Mouse (Mus musculus) heart, embryonic 14.5 days (tissue): ENCODE results near the gene St8sia6. TPM values are rescaled to one million over a fixed set of nuclear protein-coding genes. Genes with fewer than 3 reads are reported as not detected.

Source experiments
- ATAC-seq: fragments of 200-750 bp; cut with Nextera tagmentation; 2 replicates; pipeline ENCODE4 v1.8.0; 2017; ENCODE audit warnings: low read depth, moderate TSS enrichment; ENCODE audit not compliant: insufficient number of reproducible peaks, insufficient read depth, low FRiP score
- H3K27ac ChIP-seq, 2 experiments: fragments of 200-500 bp in 1 of 2; fragments of 300-500 bp in 1 of 2; sonication (generic) in 1 of 2; replicated peaks in 1 of 2; 2 replicates each; pipeline ENCODE4 v1.5.1; 2012 to 2014; ENCODE audit warnings: low read depth in 2 of 2, low read length in 2 of 2, control low read depth in 1 of 2, mild to moderate bottlenecking in 1 of 2, mixed read lengths in 1 of 2; ENCODE audit not compliant: control insufficient read depth in 1 of 2, insufficient read depth in 1 of 2
- H3K27me3 ChIP-seq: fragments of 300-500 bp; sonication (generic); 2 replicates; pipeline ENCODE4 v1.6.1; 2014; ENCODE audit warnings: mild to moderate bottlenecking, low read length, control low read depth; ENCODE audit not compliant: control insufficient read depth, insufficient read depth
- H3K36me3 ChIP-seq: fragments of 300-500 bp; sonication (generic); 2 replicates; pipeline ENCODE4 v1.6.1; 2014; ENCODE audit warnings: mild to moderate bottlenecking, control low read depth, low read length, mixed read lengths; ENCODE audit not compliant: control insufficient read depth, insufficient read depth
- H3K4me1 ChIP-seq, 2 experiments: fragments of 200-500 bp in 1 of 2; fragments of 300-500 bp in 1 of 2; sonication (generic) in 1 of 2; 2 replicates each; pipeline ENCODE4 v1.6.1; 2012 to 2014; ENCODE audit warnings: low read length in 2 of 2, control low read depth in 1 of 2, mixed read lengths in 1 of 2; ENCODE audit not compliant: control insufficient read depth in 2 of 2, insufficient read depth in 2 of 2
- H3K4me2 ChIP-seq: fragments of 300-500 bp; sonication (generic); 2 replicates; pipeline ENCODE4 v1.6.1; 2014; ENCODE audit warnings: mild to moderate bottlenecking, low read length
- H3K4me3 ChIP-seq, 2 experiments: fragments of 200-500 bp in 1 of 2; fragments of 300-500 bp in 1 of 2; sonication (generic) in 1 of 2; 2 replicates each; pipeline ENCODE4 v1.5.1; 2012 to 2014; ENCODE audit warnings: low read length in 2 of 2, mild to moderate bottlenecking in 2 of 2, control low read depth in 1 of 2, low read depth in 1 of 2, moderate library complexity in 1 of 2; ENCODE audit not compliant: control insufficient read depth in 1 of 2, insufficient read depth in 1 of 2
- H3K9ac ChIP-seq: fragments of 300-500 bp; sonication (generic); 2 replicates; pipeline ENCODE4 v1.6.1; 2014; ENCODE audit warnings: mild to moderate bottlenecking, low read length
- H3K9me3 ChIP-seq: fragments of 300-500 bp; sonication (generic); 2 replicates; pipeline ENCODE4 v1.6.1; 2016; ENCODE audit warnings: low read length, control low read depth; ENCODE audit not compliant: control insufficient read depth
- WGBS: fragments of 180-500 bp; shearing (Covaris S2); extraction: QIAGEN DNeasy Blood & Tissue Kit; methylation state at CpG from one replicate; pipeline ENCODE4 v1.1.7; 2014; 5-methylcytosine and 5-hydroxymethylcytosine counted together
- polyA plus RNA-seq: library from polyadenylated mRNA; unstranded; fragments of >200 nt; fragmentation: Nextera tagmentation; extraction: Ambion mirVana; gene quantifications from 2 replicates; pipeline ENCODE4 v1.2.1, GENCODE M21; 2014

Gene St8sia6
- polyA plus RNA-seq: 0.65 and 0.82 TPM in 2 replicates

- H3K4me2 ChIP-seq: peak within 1 kb of the TSS; percentile 97
- H3K27me3 ChIP-seq: peaks cover 53% of the 10 kb centered on the region
- WGBS: 53% methylated on average over 8 of the region's 8 CpGs
- no peaks in the 10 kb centered on the region for H3K36me3 ChIP-seq
- peaks cover 0 to 5% of the 10 kb centered on the region in 2 experiments; a peak in 2 of 4 replicates for H3K4me1 ChIP-seq
- H3K9ac ChIP-seq: peak within 1 kb of the TSS; percentile 58
- 0 out of 2 replicates have a peak, but pooled peaks have one; percentile 6 for ATAC-seq
- peak within 1 kb of the TSS; percentile 50 to 58 for H3K4me3 ChIP-seq
- no peak within 1 kb of the TSS for H3K27ac ChIP-seq
- H3K9me3 ChIP-seq: no peaks in the 10 kb centered on the region
Measured at GRCm38 (mm10) chr2:13793969-13794363, at the start of gene St8sia6. St8sia6 (minus strand) TSS chr2:13794064.

DNA sequence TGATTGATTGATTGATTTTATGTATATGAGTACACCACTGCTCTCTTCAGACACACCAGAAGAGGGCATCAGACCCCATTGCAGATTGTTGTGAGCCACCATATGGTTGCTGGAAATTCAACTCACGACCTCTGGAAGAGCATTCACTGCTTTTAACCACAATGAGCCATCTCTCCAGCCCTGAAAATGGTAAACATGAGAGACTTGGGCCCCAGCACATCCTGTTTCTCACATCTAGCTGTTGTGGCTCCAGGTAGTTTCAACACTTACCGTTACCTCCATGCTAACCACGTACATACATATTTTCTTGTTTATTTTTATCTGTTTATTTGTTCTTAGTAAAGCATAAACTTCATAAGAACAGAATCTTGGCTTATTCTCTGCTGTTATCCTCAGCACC is 42.4 kb upstream of the St8sia6 start:
- no peak for ATAC-seq
- Histone ChIP-seq H3K27me3 (no peaks in the 10 kb centered on the region), H3K4me3 (no peak overlapping the region), H3K9ac (no peak overlapping the region), H3K36me3 (no peaks in the 10 kb centered on the region), H3K4me1 (no peaks in the 10 kb centered on the region; a peak in 1 of 4 replicates), H3K9me3 (no peaks in the 10 kb centered on the region), H3K4me2 (no peak overlapping the region), H3K27ac (no peak overlapping the region)
- 80% methylated on average over 3 of the region's 3 CpGs for WGBS

DNA sequence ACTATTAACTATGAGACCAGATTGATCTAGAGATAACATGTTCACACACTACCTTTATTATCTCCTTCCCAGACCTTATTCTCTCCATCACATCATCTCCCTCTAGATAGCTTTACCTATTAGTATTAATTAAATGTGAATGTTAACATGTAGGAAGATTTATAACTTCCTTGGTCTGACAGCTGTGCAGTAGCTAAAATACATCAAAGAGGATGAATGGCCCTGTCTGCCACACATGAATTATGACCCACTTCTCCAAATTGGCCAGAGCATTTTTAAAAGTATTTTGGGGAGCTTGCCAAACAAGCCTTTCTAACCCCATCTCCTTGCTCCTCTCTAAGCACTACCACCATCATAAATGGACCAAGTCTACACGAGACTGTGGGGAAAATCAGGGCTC is 41.1 kb upstream of the St8sia6 start:
- Histone ChIP-seq H3K9me3 (no peaks in the 10 kb centered on the region), H3K4me1 (no peaks in the 10 kb centered on the region; a peak in 1 of 4 replicates), H3K36me3 (no peaks in the 10 kb centered on the region), H3K27me3 (no peaks in the 10 kb centered on the region), H3K27ac (no peak overlapping the region), H3K9ac (no peak overlapping the region), H3K4me2 (no peak overlapping the region), H3K4me3 (no peak overlapping the region)
- WGBS: 69% methylated on average over 1 of the region's 1 CpGs
- no peak for ATAC-seq

- Histone ChIP-seq H3K27me3 (no peaks in the 10 kb centered on the region), H3K9ac (no peak overlapping the region), H3K4me2 (no peak overlapping the region), H3K4me3 (no peak overlapping the region), H3K4me1 (no peaks in the 10 kb centered on the region), H3K36me3 (no peaks in the 10 kb centered on the region), H3K9me3 (no peaks in the 10 kb centered on the region), H3K27ac (no peak overlapping the region)
- WGBS: 62% methylated on average over 2 of the region's 2 CpGs
- no peak for ATAC-seq
Measured at GRCm38 (mm10) chr2:13816645-13817044, 22.8 kb upstream of the St8sia6 start.

DNA sequence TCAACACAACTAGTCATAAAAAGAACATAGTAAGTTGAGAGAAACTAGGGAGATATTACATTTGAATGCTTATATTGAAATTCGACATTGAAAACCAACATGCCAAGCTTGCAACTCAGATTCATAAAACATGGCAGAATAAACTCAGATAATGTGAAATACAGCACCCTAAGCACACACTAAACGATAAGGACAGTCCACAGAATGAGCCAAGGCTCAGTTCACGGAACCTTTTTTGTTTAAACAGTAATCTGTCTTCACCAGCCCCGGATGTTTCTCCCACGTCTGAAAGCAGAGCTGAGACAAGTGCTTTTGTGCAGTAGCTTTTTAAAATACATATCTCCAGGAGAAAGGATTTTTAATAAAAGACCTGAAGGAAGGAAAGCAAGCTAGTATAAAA is 14.7 kb upstream of the St8sia6 start:
- H3K27ac ChIP-seq: no peak overlapping the region
- H3K9me3 ChIP-seq: no peaks in the 10 kb centered on the region
- ATAC-seq: no peak
- no peak overlapping the region for H3K9ac ChIP-seq
- 65% methylated on average over 5 of the region's 5 CpGs for WGBS
- H3K4me3 ChIP-seq: no peak overlapping the region
- no peaks in the 10 kb centered on the region for H3K36me3 ChIP-seq
- no peak overlapping the region for H3K4me2 ChIP-seq
- H3K4me1 ChIP-seq: no peaks in the 10 kb centered on the region
- H3K27me3 ChIP-seq: no peaks in the 10 kb centered on the region

GRCm38 (mm10) chr2:13808008-13808407 is 14.1 kb upstream of the St8sia6 start:
- ATAC-seq: no peak

GRCm38 (mm10) chr2:13806120-13806519 is 12.3 kb upstream of the St8sia6 start:
- Histone ChIP-seq H3K4me3 (no peak overlapping the region), H3K9ac (no peak overlapping the region), H3K27ac (no peak overlapping the region), H3K36me3 (no peaks in the 10 kb centered on the region), H3K27me3 (no peaks in the 10 kb centered on the region), H3K4me1 (no peaks in the 10 kb centered on the region), H3K4me2 (no peak overlapping the region), H3K9me3 (no peaks in the 10 kb centered on the region)
- no peak for ATAC-seq
- 82% methylated on average over 3 of the region's 3 CpGs for WGBS

More at GRCm38 (mm10) chr2:13808008-13808407, 14.1 kb upstream of the St8sia6 start:
- Histone ChIP-seq H3K4me1 (no peaks in the 10 kb centered on the region), H3K27me3 (no peaks in the 10 kb centered on the region), H3K9me3 (no peaks in the 10 kb centered on the region), H3K36me3 (no peaks in the 10 kb centered on the region), H3K4me2 (no peak overlapping the region), H3K4me3 (no peak overlapping the region), H3K9ac (no peak overlapping the region), H3K27ac (no peak overlapping the region)
- WGBS: 56% methylated on average over 4 of the region's 4 CpGs

GRCm38 (mm10) chr2:13800639-13801038 is 6.8 kb upstream of the St8sia6 start:
- no peak overlapping the region for H3K27ac ChIP-seq
- H3K9ac ChIP-seq: no peak overlapping the region
- no peak overlapping the region for H3K4me3 ChIP-seq
- H3K27me3 ChIP-seq: 0 out of 2 replicates have a peak, but pooled peaks cover 14% of the 10 kb centered on the region
- H3K9me3 ChIP-seq: no peaks in the 10 kb centered on the region
- 73% methylated on average over 2 of the region's 2 CpGs for WGBS
- H3K4me1 ChIP-seq: no peaks in the 10 kb centered on the region
- ATAC-seq: no peak
- no peak overlapping the region for H3K4me2 ChIP-seq
- no peaks in the 10 kb centered on the region for H3K36me3 ChIP-seq
